Mouse (Mus musculus) mature B cell (primary cell): Measurements from ENCODE around the gene Gm17677.

Experiments used
- in situ Hi-C: fragments of 300-500 bp; cut with MboI; formaldehyde crosslinking; loops from 2 replicates; pipeline ENCODE4 v1.14.3; 2019

The Gm17677 gene

GRCm38 (mm10) chr9:35740749-35741148 is at the start of gene Gm17677:
Gene Gm17677 (plus strand): TSS chr9:35741049.
- in situ Hi-C loops: no loop called here

- in situ Hi-C loops: no loop called here
These were observed 48.9 kb upstream of the Gm17677 start for GRCm38 (mm10) chr9:35691924-35692323.

GRCm38 (mm10) chr9:35707265-35707664 is 33.6 kb upstream of the Gm17677 start:
- in situ Hi-C loops: no loop called here

GRCm38 (mm10) chr9:35756843-35757242 is 16.0 kb downstream of the Gm17677 start:
- in situ Hi-C loops: no loop called here

- in situ Hi-C loops: no loop called here
These were observed 37.2 kb downstream of the Gm17677 start, which contains the start of gene Gm17727 for GRCm38 (mm10) chr9:35778009-35778408. Gene Gm17727 (minus strand): TSS chr9:35778109.

- in situ Hi-C loops: no loop called here
These were observed 49.2 kb downstream of the Gm17677 start, which contains the start of the genes Gm27235 and D730048I06Rik for GRCm38 (mm10) chr9:35790001-35790400. Gene Gm27235 (minus strand): TSS chr9:35790101. Gene D730048I06Rik (minus strand): TSS chr9:35790112.
